Mouse (Mus musculus): ENCODE results near the gene Il31ra.

- TF ChIP-seq MAX (IDR thresholded peaks at IDR 0.05; ENCODE audit: low read depth), result no peak
- TF ChIP-seq POLR2A (IDR thresholded peaks at IDR 0.05; ENCODE audit: insufficient read length, low read depth), result no peak
- TF ChIP-seq REST (IDR thresholded peaks at IDR 0.05; ENCODE audit: insufficient read depth, insufficient read length), result no peak
- no peak for TF ChIP-seq USF1 (IDR thresholded peaks at IDR 0.05; ENCODE audit: low read depth)
- no peak for TF ChIP-seq E2F4 (IDR thresholded peaks at IDR 0.05; ENCODE audit: insufficient read depth)
- no peak for TF ChIP-seq MYOD1 (IDR thresholded peaks at IDR 0.05; ENCODE audit: control insufficient read depth in 1 of 3, insufficient read length in 2 of 3, low read depth in 2 of 3)
- no peak for TF ChIP-seq POLR2AphosphoS2 (IDR thresholded peaks at IDR 0.05; ENCODE audit: insufficient read length, low read depth)
- TF ChIP-seq TCF12 (IDR thresholded peaks at IDR 0.05; ENCODE audit: insufficient read depth, poor library complexity, severe bottlenecking), result no peak
- TF ChIP-seq MYOG (IDR thresholded peaks at IDR 0.05; ENCODE audit: control insufficient read depth in 1 of 3, insufficient read depth in 1 of 3, insufficient read length in 2 of 3, low read depth in 2 of 3), result no peak
- no peak for TF ChIP-seq TCF3 (IDR thresholded peaks at IDR 0.05; ENCODE audit: insufficient read length, low read depth)
Observed at GRCm38 (mm10) chr13:112642897-112643296, 48.7 kb upstream of the Il31ra start.
